Mouse (Mus musculus) liver, adult 2 months (tissue): ENCODE results near the gene Smbd1.

Source experiments
- CTCF ChIP-seq: fragments of 200-500 bp; IDR thresholded peaks from 2 replicates; pipeline ENCODE4 v1.5.1; 2011; ENCODE audit warnings: low read depth, low read length, control low read depth
- POLR2A ChIP-seq: fragments of 200-500 bp; IDR thresholded peaks from 2 replicates; pipeline ENCODE4 v1.6.1; 2011; ENCODE audit warnings: low read length, control low read depth; ENCODE audit not compliant: insufficient read depth; ENCODE audit errors: extremely low read depth

DNA sequence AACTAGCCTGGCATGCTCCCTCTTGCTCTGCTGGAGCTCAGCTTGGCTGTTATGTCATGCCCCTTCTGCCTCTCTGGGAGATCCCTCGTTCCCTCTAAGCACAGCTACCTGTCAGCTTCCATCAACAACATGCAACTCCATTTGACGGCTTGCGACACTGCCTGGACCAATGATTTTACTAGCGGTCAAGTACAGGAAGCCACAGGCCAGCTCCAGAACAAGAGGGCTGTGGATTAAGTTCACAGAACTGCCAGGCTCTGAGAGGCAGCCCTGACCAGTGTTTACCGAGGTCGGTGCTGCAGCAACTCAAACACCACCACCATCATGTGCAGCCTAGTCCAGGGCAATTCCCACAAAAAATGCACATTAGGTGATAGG is 12.2 kb upstream of the Smbd1 start:
- TF ChIP-seq CTCF (no peak), POLR2A (no peak)
